Mouse (Mus musculus) thymus, postnatal 36 days (tissue): ENCODE data around the gene Plod2.

Experiments
- DNase-seq, 2 experiments: peaks; one replicate each; pipeline ENCODE4 v3.0.0; 2022; ENCODE audit warnings: mixed read lengths in 2 of 2

Gene Plod2

DNA sequence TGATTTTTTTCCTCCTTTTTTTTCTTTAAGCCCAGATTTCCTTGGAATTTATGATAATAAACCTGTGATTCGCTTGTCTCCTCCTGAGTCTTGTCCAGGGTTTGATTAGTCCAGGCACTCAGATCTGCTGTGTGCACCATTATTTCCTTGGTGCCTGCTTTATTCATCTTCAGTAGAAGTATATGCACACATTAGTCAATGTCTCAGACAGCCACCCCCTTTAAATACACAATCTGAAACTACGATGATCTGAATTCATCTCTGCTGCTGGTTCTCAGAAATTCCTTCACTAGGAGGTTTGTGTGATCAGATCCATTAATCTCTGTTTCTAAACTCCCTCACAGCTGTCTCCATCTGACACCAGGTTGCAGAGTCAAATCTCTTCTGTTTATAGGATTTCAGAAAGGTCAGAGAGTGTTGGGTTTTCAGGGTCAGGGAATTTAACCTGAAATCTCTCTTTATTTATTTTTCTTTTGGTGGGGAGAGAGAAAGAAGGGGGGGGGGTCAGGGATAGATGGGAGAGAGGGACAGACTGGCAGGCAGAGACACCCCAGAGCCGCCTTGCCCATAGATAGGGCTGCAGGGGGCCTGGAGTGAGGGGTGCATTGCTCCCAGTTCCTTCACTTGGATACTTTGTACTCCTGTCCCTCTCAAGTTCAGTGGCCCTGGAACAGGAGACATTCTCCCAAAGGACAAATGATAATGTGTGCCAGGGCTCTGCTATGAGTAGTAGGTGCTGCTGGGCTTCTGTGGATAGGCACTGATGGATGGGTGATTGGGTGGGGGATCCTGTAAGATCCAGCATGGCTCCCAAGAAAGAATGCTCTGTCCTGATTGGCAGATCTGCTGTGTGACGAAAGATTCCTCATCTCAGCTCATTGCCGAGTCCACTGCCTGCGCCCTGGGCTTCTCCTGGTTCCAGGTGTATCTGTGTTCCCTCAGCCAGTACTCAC, 13.3 kb downstream of the Plod2 start:
- DNase-seq: no peak

DNA sequence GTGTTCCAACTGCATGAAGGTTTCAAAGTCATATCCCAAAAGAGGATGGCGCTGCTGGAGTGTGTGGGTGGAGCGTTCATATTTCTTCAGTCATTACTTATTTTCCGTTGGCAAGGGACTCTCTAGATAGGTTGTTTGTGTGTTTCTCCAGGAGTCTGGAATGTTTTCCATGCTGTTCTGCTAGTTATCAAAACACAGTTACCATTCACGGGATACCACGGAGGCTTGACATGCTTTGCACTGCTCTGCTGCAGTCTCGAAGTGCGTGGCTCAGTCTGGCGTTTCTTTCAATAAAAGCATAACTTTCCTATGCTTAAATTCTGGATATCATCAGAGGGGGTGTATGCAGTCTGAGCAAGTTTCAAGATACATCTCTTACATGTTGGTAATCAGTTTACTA, 17.7 kb downstream of the Plod2 start:
- DNase-seq: no peak

DNA sequence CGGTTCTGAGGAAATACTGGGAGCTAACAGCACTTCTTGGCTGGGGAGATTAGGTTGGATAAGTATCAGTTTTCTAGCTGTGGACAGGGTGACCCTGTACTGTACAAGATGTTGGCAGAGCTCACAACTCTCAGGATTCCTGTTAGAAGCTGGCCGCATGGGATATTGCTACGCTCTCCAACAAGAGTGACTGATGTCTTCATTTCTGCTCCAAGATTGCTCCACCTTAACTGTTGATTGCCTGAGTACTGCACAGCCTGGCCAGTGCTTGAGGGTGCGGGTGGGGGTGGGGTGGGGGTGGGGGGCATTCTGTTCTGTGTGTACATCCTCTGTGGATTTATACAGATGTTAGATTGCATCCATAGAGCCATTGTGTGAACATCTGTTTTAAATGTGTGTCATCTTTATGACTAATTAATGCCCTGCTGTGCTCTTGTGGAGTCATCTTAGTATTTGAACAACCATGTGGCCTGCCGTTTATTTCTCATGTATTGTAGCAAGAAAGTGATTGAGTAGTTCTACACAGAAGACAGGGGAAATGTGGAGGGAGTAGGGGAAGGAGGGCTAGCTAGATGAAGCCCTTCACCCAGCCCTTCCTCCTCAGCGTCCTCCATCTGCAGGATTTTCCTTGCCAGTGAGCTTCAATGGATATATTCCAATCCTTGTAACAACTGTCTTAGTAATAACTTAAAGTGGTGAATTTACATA, 19.0 kb downstream of the Plod2 start:
- no peak for DNase-seq

DNA sequence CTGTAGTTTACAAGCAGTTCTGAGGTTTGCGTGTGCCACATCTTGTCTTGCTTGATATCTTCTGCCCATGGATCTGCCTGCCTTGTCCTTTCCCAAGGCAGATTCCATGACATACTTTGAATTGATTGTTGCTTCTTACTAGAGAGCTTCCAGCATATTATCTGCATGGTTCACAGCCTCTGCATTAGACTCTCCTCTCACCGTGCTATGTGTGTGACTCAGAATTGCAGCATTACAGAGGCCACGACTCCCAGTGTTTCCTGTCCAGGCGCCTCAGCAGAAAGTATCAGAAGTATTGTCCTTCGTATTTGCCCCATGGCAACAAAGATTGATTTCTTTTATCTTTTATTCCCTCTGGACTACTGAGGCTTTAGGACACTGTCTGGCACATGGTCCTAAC, 20.4 kb downstream of the Plod2 start:
- DNase-seq: no peak

DNA sequence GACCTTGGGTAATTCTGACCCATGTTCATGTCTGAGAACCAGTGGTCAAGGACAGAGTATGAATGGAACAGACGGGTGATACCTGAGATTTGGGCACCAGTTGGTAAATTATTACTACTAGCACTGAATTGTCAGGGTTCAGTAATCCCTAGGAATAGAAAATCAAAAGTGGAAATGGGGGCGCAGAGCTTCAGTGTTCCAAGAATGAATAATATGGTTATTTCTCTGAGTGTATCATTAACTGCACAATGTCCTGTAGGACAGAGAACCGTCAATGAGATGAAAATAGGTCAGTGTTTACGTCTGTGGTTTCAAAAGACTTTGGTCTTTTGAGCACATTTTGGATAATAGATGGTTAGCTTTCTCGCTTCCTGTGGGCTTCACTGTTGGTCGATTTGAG, 21.3 kb downstream of the Plod2 start:
- no peak for DNase-seq

DNA sequence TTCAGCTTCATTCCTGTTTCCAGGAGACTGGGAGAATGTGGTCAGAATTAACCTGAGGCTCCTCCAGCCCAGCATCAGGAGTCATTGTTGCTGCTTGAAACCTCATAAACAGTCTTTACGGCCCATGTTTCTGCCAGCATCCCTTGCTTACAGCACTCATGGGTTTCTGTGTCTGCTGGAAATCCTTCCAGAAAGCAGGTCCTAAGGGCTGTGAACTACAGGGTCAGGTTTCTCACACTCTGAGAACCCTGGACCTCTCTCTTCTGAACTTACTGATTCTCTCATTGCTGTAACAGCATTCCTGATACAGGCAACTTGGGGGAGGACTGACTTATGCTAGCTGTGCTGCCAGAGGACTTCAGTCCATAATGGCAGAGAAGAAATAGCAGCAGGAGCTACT, 22.4 kb downstream of the Plod2 start:
- DNase-seq: no peak

DNA sequence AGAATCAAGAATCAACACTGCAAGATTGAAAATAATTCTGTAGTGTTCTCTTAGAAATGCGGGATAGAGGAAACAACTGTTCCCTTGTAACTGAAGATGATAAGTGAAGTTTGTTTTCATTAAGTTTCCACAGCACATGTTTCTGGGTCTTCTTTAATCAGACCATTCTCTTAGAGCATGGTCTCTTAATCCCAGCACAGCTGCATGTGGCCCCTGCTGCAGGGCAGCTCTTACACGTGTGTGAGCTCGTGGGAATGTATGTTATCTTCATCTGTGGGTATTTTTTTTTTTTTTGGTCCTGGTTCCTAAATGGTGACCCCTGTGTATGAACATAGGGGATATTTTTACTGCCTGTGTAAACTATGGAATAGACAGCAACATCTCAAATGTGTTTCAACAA, 24.2 kb downstream of the Plod2 start:
- no peak for DNase-seq

DNA sequence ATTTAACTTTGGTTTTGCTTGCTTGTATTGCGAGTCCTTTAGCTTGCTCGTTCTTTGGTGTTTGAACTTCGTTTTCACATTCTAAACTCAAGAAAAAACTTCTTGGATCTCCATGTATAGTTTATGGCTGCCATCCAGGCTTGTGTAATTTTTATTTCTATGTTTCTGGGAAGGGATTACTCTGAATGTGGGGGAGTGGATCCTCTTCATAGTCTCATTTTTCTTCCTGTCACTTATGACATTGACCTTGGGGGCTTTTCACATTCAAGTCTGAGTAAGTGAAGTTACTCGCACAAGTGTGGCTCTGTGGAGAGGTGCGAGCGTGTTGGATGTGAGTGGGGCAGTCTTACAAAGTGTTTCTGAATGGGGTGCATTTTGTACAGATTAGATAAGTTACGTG, 25.5 kb downstream of the Plod2 start:
- no peak for DNase-seq

DNA sequence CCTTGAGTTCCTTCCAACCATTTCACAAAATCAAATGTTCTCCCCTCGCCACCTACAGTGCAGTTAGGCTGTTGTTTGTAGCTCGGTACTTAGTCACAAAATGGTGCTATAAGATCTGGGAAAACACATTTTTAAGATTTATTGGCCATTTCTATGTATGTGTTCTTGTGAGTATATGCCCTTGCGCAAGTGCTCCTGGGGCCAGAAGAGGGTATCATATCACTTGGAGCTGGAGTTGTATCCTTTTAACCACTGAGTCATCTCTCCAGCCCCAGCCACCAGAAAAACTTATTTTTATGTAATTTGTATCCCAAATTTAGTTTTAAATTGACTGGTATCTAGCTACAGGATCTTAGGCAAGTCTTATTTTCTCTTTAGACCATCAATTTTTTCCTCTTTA, 26.8 kb downstream of the Plod2 start:
- no peak for DNase-seq

DNA sequence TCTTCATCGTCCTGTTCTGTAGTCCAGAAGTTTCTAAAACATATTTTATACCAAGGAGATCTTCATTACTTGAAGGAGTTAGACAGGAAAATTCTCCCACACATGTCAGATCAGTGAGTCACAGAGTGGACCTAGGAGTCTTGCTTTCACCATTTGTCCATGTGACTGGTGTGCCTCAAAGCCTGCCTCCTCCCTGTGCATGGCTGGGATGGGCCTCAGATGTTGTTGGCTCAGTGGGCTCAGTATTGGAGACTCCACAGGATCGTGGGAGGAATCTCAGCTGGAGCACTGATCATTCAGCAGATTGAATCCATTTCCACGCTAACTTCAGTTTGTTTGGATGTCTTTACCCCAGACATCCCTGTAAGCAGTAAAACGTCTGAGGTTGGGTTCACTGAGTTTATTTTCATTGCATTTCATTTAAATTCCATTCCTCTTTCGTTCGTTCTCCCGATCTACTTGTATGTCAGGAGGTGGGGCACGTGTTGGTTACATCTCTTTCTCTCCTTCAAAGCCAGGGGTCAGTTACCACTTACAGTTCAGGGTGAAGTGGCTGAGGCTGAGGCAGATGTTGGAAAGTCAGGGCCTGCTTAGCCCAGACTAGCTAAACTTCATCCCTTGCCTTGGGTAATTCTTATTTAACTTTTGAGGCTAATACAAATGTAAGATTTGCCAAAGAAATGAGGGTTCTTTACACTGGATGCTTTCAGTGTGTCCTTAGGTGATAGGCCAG, 30.5 kb downstream of the Plod2 start:
- no peak for DNase-seq

DNA sequence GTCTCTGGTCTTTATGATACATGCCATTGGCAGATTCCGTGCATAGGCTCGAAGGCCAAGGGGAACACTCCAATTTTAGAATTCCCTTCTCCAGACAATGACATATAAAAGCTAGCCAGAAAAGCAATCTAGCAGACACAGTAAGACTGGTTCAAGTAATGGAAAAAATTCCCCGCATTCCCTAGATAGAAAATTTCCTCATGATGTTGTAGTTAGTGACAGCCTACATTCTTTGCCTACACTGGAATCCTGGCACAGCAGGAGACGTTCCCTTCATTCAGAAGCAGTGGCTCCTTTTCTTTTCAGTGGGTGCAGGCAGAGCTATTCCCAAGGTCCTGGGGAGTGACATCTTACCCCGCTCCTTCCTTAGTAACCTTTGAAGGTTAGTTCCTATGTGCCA, 41.9 kb downstream of the Plod2 start:
- DNase-seq: no peak

DNA sequence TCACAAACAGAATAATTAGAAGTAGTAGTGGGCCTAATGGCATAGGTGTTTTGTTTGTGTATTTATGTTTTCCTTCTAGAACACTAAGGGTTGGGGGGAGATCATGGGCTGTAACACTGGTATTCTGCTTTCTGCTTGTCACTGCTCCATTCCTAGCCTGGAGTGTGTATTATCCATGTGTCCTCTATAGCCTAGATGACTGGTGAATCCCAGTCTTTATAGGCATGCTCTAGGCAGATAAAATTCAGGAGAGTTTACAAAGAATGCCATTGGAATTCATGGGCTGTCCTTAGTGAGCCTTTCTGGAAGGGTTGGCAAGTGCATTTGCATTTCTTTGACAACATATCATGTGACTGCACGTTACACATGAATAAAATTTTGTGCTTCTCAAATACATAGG, 44.0 kb downstream of the Plod2 start:
- no peak for DNase-seq

DNA sequence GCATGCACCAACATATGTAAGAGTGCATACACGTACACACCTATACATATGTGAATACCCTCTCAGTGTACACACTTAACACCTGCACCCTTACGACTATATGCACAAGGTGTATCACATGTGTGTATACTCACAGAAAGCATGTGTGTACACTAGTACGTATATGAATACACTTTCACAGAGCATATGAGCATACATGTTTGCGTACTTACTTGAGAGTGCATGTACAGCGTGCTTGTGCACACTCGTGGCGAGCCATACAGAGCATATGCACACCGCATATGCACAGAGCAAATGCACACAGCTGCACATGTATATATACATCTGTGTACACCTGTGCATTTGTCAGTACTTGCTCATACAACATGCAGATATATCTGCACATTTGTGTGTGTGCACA, 45.4 kb downstream of the Plod2 start:
- DNase-seq: no peak

DNA sequence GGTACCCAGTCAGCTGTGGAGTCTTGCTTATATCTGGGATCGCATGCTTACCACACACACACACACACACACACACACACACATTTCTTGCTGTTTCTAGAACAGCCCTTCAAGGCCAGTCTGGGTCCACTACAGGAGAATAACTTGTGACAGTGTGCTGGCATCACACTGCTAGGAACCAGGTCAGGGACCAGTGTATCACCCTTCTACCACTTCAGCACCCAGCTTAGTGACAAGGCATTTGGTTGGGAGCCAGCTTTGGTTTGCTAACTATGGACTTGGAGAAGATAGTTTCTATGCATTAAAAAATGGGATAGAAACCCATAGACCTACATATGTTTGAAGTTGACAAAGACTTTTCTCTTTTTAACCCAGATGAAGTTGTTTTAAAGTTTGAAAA, 46.2 kb downstream of the Plod2 start:
- DNase-seq: no peak

DNA sequence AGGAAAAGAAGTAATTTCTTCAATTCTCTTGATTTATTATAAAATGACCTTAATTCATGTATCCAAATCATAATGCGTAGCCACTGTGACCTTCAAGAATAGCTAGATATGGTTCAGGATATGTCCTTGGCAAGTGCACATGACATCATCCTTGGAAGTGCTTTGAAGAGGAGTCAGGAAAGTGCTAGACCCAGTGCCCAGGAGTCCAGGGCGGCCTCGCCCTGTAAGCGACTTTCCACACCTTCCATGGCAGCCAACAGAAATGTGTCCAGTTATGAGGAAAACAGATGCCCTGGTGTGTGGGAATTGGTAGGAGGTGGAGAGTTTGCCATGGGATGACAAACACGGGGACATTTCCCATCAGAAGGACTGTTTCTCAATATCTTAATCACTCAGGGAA, 47.0 kb downstream of the Plod2 start:
- DNase-seq: no peak

DNA sequence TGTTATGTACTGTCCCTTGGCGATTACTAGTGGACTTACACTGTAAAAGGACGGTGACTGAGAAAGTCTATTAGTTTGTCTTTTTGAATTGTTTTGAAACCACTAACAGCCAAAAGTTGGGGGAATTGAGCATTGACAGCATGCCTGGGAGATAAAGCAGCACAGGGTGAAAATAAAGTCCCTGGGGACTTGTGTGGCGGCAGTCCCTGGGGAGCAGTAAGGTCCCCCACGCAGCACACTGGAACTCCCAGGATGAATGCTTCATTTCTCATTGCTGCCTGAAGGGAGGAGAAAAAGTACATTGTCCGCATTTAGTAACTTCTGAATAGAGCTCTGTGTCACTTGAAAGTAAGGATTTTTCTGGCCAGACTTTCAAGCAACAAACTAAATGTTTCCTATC, 49.5 kb downstream of the Plod2 start:
- DNase-seq: no peak

DNA sequence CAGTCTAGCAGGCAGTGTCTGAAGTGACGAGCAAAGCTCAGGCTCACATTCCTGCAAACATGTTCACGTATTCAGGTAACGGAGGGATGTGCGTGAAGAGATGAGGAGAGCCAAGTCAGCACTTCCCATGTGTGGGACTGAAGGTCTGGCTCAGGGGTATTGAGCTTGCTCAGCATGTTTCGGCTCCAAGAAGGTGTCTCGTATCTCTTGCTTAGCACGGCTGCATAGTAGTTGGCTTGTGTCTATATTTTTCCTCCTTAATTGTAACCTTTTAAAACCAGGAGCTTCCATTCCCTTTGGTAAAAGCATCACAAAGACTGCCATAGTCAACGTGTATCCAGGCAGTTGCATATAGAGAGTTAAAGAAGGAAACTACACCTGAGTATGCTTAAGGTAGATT, 50.7 kb downstream of the Plod2 start:
- DNase-seq: no peak

DNA sequence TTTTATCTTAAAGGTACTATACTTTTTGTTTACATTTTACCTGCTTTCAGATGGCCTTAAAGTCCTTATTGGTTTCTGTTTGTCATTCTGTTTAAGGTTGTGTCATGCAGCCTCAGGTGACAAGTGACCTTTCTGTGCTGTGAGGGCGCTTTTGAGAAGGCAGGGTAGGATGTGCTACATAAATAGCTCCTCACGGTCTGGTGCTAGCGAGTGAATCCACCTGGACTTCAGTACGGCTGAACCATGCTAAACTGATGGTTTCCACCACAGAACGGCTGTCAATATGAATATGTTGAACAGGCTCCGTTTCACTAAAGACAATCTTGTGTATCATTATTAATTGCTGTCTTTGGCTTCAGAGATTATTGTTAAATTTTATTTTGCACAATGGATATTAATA, 52.5 kb downstream of the Plod2 start:
- DNase-seq: no peak

DNA sequence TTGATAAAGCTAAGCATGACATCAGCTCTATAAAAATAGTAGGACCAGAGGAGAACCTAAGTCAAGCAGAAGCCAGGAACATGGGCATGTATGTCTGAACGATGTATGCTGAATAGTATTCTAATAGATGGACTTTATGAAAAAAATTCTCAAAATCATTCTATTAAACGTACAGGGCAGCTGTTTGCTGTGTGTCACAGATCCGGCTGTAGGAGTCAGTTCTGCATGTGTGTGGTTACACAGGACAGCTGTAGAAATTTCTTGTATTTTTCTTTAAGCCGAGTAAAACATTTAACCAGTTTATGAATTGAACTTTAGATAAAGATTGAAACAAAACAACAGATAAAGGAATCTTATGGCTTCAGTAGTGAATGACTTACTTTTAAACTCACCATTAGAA, 53.3 kb downstream of the Plod2 start:
- DNase-seq: no peak

DNA sequence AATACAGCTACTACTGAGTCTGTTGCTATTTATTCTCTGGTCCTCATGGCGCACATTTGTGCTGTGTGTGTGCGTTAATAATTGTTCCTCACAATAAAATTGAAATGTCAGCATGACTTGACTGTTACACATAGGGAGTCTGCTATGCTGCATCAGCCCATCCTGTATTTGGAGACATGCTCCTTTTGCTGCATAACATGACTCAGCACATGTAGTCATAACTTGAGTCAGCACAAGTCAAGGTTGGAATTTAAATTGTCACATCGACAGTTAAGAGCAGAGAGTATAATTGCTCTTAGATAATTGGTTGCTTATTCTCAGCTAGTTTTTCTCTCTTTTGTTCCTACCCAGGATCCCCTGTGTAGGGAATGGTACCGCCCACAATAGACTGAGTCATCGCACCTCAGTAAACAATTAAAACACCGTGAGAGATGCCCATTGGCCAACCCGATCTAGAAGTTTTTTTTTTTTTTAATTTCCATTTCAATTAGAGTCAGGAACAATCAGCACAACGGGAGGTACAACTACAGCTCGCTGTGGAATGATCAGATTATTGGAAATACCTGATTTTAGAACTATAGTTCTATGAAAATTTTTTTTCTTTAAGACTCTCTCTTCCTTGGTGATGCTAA, 55.0 kb downstream of the Plod2 start:
- no peak for DNase-seq

DNA sequence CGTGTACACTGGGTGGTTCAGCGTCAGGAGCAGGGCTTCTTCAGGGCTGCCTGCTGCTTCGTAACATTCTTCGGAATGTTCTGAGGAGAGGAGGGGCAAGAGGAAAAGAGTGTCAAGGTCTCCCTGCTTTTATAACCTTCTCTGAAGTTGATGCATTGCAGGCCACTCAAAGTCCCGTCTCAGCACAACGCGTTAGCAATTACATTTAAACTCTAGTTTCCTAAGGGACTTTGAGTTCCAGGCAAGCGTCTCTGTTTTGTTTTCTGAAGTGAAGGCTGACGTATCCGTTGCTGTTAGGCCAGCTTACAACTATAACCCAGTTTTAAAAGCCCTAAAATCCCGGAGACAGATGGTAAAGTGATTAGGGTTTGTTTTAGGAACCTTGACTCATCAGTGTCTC, 55.8 kb downstream of the Plod2 start:
- no peak for DNase-seq

DNA sequence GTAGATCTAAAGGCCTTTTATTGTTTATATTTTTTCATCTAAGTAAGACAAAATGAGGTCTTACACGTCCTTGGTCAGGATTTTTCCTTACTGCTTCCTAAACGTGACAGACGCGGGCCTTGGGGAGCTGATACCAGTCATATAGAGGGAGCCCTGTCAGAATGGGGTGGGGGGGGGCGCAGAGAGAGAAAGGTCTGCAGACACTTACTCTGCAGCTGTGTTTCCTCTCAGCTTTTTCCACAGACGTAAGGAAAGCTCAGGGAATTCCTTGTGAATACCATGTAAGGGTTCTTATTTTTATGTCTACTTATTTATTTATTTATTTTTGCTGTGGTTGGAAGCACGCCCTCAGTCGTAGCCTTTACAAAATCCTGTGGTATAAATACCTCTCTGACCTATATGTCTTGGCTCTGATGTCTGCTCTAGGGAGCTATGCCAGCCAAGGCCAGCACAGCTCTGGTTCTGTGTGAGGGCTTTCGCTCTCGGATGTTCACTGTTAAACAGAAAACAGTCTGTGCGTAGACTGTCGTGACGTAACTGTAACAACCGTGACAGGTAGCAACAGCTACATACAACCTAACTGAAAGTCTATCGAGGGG, 58.0 kb downstream of the Plod2 start:
- DNase-seq: no peak

DNA sequence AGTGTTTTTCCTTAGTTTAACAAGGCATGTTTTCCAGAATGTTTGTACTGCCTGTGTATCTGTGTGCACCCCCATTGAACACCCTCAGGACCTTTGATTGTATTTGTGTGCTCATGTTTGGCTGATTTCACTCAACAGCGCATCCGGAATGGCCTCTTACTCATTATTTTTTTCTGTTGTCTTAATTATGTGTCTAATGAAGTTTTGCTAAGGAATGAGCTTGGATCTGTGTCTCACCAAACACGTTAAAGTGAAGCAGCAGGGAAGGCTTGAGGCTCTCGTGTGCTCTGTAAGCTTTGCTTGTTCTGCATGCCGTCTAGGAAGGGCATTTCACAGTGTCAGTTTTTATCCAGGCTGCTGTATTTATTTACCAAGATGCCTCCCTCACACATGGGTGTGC, 59.5 kb downstream of the Plod2 start:
- no peak for DNase-seq
